Mouse (Mus musculus): ENCODE measurements around the gene Tspan5. TPM values are rescaled to one million over a fixed set of nuclear protein-coding genes. Genes with fewer than 3 reads are reported as not detected.

Tspan5 gene
- total and polyA plus RNA-seq, 3 experiments: 28.1 to 35.1 TPM; not detected in 1

- H3K79me2 ChIP-seq (ENCODE audit: control insufficient read depth, insufficient read depth, low read length, poor library complexity): peaks cover 6% of the 10 kb centered on the region; the same call in 1 of the 2 replicates
- no peak for DNase-seq (ENCODE audit: low read depth, low spot score)
- H3K4me1 ChIP-seq (ENCODE audit: control insufficient read depth in 1 of 2, insufficient read depth in 2 of 2, low read length in 2 of 2): peaks cover 0 to 4% of the 10 kb centered on the region in 2 experiments; a peak in 3 of 4 replicates
- H3K9ac ChIP-seq (ENCODE audit: control insufficient read depth, low read depth, low read length, poor library complexity, severe bottlenecking): no peak overlapping the region
- no peak overlapping the region for H3K4me3 ChIP-seq (ENCODE audit: control insufficient read depth in 1 of 2, insufficient read depth in 1 of 2, low read depth in 2 of 2, low read length in 2 of 2)
- no peak overlapping the region for H3K27ac ChIP-seq (ENCODE audit: control insufficient read depth, low read depth, low read length)
- H3K36me3 ChIP-seq (ENCODE audit: control insufficient read depth in 1 of 2, insufficient read depth in 2 of 2, low read length in 2 of 2): no peaks in the 10 kb centered on the region; a peak in 1 of 4 replicates
- H3K9me3 ChIP-seq (replicated peaks; ENCODE audit: insufficient read depth, low read length): no peaks in the 10 kb centered on the region
- no peaks in the 10 kb centered on the region for H3K27me3 ChIP-seq (ENCODE audit: control insufficient read depth in 1 of 2, insufficient read depth in 2 of 2, low read length in 2 of 2)
- no peak for TF ChIP-seq SIN3A (IDR thresholded peaks at IDR 0.05; ENCODE audit: low read length)
- TF ChIP-seq TCF12 (IDR thresholded peaks at IDR 0.05; ENCODE audit: low read depth, low read length): no peak
- no peak for TF ChIP-seq E2F4 (IDR thresholded peaks at IDR 0.05; ENCODE audit: borderline replicate concordance, low read depth, low read length)
- no peak for TF ChIP-seq HCFC1 (IDR thresholded peaks at IDR 0.05; ENCODE audit: low read depth, low read length)
- no peak for TF ChIP-seq MYB (IDR thresholded peaks at IDR 0.05; ENCODE audit: low read depth, low read length)
- TF ChIP-seq MXI1 (IDR thresholded peaks at IDR 0.05; ENCODE audit: low read depth, low read length): no peak
- no peak for TF ChIP-seq RCOR1 (IDR thresholded peaks at IDR 0.05; ENCODE audit: low read depth, low read length)
- TF ChIP-seq JUND (IDR thresholded peaks at IDR 0.05; ENCODE audit: low read depth, low read length): no peak
- TF ChIP-seq GATA1 (IDR thresholded peaks at IDR 0.05; ENCODE audit: low read depth, low read length): no peak
- no peak for TF ChIP-seq TBP (IDR thresholded peaks at IDR 0.05; ENCODE audit: low read depth, low read length)
- TF ChIP-seq MAZ (IDR thresholded peaks at IDR 0.05; ENCODE audit: low read depth, low read length): no peak
- no peak for TF ChIP-seq CHD2 (IDR thresholded peaks at IDR 0.05; ENCODE audit: low read length)
- TF ChIP-seq MAX (IDR thresholded peaks at IDR 0.05; ENCODE audit: low read length): no peak
- TF ChIP-seq MYC (IDR thresholded peaks at IDR 0.05; ENCODE audit: low read depth, low read length): no peak
- TF ChIP-seq UBTF (IDR thresholded peaks at IDR 0.05; ENCODE audit: borderline replicate concordance, insufficient read depth, low read depth, low read length): no peak
- no peak for TF ChIP-seq POLR2AphosphoS5 (IDR thresholded peaks at IDR 0.05; ENCODE audit: borderline replicate concordance, low read depth, low read length)
- TF ChIP-seq ZNF384 (IDR thresholded peaks at IDR 0.05; ENCODE audit: low read depth, low read length): no peak
- no peak for TF ChIP-seq TAL1 (IDR thresholded peaks at IDR 0.05; ENCODE audit: low read length)
- TF ChIP-seq ZMIZ1 (IDR thresholded peaks at IDR 0.05; ENCODE audit: low read depth, low read length): no peak
Measured at GRCm38 (mm10) chr3:138802722-138803443, 60.9 kb downstream of the Tspan5 start.

- Histone ChIP-seq H3K27me3 (ENCODE audit: control insufficient read depth in 1 of 2, insufficient read depth in 2 of 2, low read length in 2 of 2) (no peaks in the 10 kb centered on the region), H3K36me3 (ENCODE audit: control insufficient read depth in 1 of 2, insufficient read depth in 2 of 2, low read length in 2 of 2) (no peaks in the 10 kb centered on the region; a peak in 1 of 4 replicates), H3K79me2 (ENCODE audit: control insufficient read depth, insufficient read depth, low read length, poor library complexity) (peaks cover 7% of the 10 kb centered on the region; the same call in 1 of the 2 replicates), H3K9ac (ENCODE audit: control insufficient read depth, low read depth, low read length, poor library complexity, severe bottlenecking) (no peak overlapping the region), H3K4me1 (ENCODE audit: control insufficient read depth in 1 of 2, insufficient read depth in 2 of 2, low read length in 2 of 2) (peaks cover 0 to 4% of the 10 kb centered on the region in 2 experiments; a peak in 3 of 4 replicates), H3K9me3 (replicated peaks; ENCODE audit: insufficient read depth, low read length) (no peaks in the 10 kb centered on the region), H3K4me3 (ENCODE audit: control insufficient read depth in 1 of 2, insufficient read depth in 1 of 2, low read depth in 2 of 2, low read length in 2 of 2) (no peak overlapping the region), H3K27ac (ENCODE audit: control insufficient read depth, low read depth, low read length) (no peak overlapping the region)
- no peak for DNase-seq (ENCODE audit: low read depth, low spot score)
- TF ChIP-seq ZKSCAN1 (IDR thresholded peaks at IDR 0.05; ENCODE audit: low read depth, low read length) (no peak), MAZ (IDR thresholded peaks at IDR 0.05; ENCODE audit: low read depth, low read length) (no peak), MAX (IDR thresholded peaks at IDR 0.05; ENCODE audit: low read length) (no peak), MYB (IDR thresholded peaks at IDR 0.05; ENCODE audit: low read depth, low read length) (no peak), ETS1 (IDR thresholded peaks at IDR 0.05; ENCODE audit: low read depth, low read length) (no peak), SMC3 (IDR thresholded peaks at IDR 0.05; ENCODE audit: low read depth, low read length) (no peak), MYC (IDR thresholded peaks at IDR 0.05; ENCODE audit: low read depth, low read length) (no peak)
Measured at GRCm38 (mm10) chr3:138803444-138804085, 61.6 kb downstream of the Tspan5 start.

Data from MEL (cell line).